Mouse (Mus musculus) intestine, embryonic 15.5 days (tissue): ENCODE data around the gene Taf10. TPM values are rescaled to one million over a fixed set of nuclear protein-coding genes. Genes with fewer than 3 reads are reported as not detected.
A peak's percentile ranks its signal among the peaks of the same experiment; 100 is the strongest.

Experiments used
- ATAC-seq: fragments of 200-750 bp; cut with Nextera tagmentation; 2 replicates; pipeline ENCODE4 v1.8.0; 2017; ENCODE audit warnings: moderate TSS enrichment, moderate library complexity
- H3K27ac ChIP-seq: fragments of 300-500 bp; sonication (generic); 2 replicates; pipeline ENCODE4 v1.5.1; 2015; ENCODE audit warnings: mild to moderate bottlenecking, inconsistent platforms
- H3K27me3 ChIP-seq: fragments of 300-500 bp; sonication (generic); replicated peaks from 2 replicates; pipeline ENCODE4 v1.6.1; 2015; ENCODE audit warnings: inconsistent platforms
- H3K36me3 ChIP-seq: fragments of 300-500 bp; sonication (generic); 2 replicates; pipeline ENCODE4 v1.6.1; 2015; ENCODE audit warnings: inconsistent platforms
- H3K4me1 ChIP-seq: fragments of 300-500 bp; sonication (generic); replicated peaks from 2 replicates; pipeline ENCODE4 v1.6.1; 2015; ENCODE audit warnings: inconsistent platforms
- H3K4me2 ChIP-seq: fragments of 300-500 bp; sonication (generic); replicated peaks from 2 replicates; pipeline ENCODE4 v1.6.1; 2015; ENCODE audit warnings: mild to moderate bottlenecking, inconsistent platforms
- H3K4me3 ChIP-seq: fragments of 300-500 bp; sonication (generic); replicated peaks from 2 replicates; pipeline ENCODE4 v1.5.1; 2015; ENCODE audit warnings: inconsistent platforms
- H3K9ac ChIP-seq: fragments of 300-500 bp; sonication (generic); 2 replicates; pipeline ENCODE4 v1.6.1; 2015; ENCODE audit warnings: inconsistent platforms
- H3K9me3 ChIP-seq: fragments of 300-500 bp; sonication (generic); 2 replicates; pipeline ENCODE4 v1.6.1; 2016; ENCODE audit warnings: inconsistent platforms
- WGBS: fragments of 180-500 bp; shearing (Covaris S2); methylation state at CpG from one replicate; pipeline ENCODE4 v1.1.7; 2015; 5-methylcytosine and 5-hydroxymethylcytosine counted together
- polyA plus RNA-seq: library from polyadenylated mRNA; unstranded; fragments of >200 nt; fragmentation: Nextera tagmentation; extraction: Ambion mirVana; gene quantifications from 2 replicates; pipeline ENCODE4 v1.2.1, GENCODE M21; 2015

Gene Taf10
- polyA plus RNA-seq: 134 and 140 TPM in 2 replicates

DNA sequence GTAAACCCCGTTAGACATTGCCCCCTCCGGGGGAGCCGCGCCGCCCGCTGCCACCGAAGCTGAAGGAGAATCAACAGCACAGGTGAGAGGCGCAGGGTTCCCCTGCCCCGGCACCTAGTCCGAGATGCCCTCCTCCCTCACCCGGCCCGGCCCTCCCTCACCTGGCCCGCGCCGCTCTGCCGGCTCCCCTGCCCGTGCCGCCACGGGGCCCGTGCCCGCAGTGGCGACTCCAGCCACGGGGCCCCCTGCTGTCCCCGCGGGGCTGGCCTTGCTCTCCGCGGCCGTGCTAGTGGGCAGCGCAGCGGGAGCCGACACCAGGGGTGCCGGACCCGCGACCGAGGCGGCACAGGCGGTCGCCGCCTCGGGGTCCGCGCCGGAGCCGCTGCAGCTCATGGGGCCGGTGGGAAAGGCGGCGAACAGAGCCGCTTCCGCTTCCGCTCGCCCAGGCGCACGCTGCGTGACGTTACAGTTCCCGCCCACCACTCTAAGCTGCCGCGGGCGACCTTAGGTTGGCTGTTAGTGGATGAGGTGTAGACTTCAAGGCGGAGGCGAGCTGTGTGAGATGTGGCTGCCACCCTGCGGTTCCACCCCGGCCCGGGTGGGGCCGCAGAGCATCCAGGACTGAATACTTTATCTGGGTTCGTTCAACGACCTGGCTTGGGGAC is at the start of gene Taf10:
TSS of gene Taf10 (minus strand) at position 436 of the 665 bp plus-strand sequence.
- Histone ChIP-seq H3K9ac (peak within 1 kb of the TSS; percentile 89), H3K9me3 (no peaks in the 10 kb centered on the region), H3K27ac (peak within 1 kb of the TSS; percentile 79), H3K27me3 (no peaks in the 10 kb centered on the region), H3K4me2 (peak within 1 kb of the TSS; percentile 82), H3K4me1 (peaks cover 13% of the 10 kb centered on the region; the same call in 1 of the 2 replicates), H3K36me3 (peaks cover 19% of the 10 kb centered on the region), H3K4me3 (peak within 1 kb of the TSS; percentile 94)
- ATAC-seq: peak; percentile 98
- under 1% methylated on average over 54 of the region's 67 CpGs for WGBS

DNA sequence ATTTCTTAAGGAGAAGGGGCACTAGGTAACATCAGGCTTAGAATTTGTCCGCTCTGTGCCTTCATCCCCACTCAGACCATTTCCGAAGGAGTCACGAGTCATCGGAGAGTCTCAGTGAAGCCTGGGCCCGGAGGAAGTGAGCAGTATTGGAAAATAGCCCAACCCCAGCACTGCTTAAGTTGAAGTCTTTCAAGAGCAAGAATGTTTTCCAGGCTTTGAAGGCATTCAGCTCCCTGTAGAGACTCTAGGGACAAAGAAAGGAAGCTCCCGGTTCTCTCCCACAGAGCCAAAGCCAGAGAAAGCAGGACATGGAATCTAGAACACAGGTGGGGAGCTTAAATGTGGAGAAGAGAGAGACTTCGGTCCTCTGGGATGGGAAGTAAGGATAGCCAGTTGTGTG is 49.5 kb upstream of the Taf10 start:
- no peak overlapping the region for H3K27ac ChIP-seq
- H3K4me1 ChIP-seq: no peaks in the 10 kb centered on the region
- no peaks in the 10 kb centered on the region for H3K9me3 ChIP-seq
- no peak overlapping the region for H3K9ac ChIP-seq
- no peak overlapping the region for H3K4me2 ChIP-seq
- ATAC-seq: no peak
- 81% methylated on average over 7 of the region's 7 CpGs for WGBS
- H3K27me3 ChIP-seq: no peaks in the 10 kb centered on the region
- no peak overlapping the region for H3K4me3 ChIP-seq
- no peaks in the 10 kb centered on the region for H3K36me3 ChIP-seq

DNA sequence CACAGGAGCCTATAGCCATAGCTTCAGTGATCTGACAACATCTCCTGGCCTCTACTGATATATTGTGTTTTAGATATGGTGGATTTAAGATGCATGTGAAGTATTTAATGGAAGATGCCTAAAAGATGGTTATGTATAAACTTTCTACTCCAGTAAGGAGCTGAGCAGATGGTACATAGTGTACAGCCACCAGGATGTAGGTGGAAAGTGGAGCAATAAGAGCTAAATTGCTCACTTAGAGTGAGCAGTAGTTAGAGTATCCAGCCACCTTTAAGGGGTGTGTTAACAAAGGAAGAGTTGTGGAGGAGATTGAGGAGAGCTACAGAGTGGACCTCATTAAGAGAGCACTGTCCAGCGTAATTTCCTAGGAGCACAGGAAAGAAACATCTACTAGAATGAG is 47.0 kb upstream of the Taf10 start:
- Histone ChIP-seq H3K27me3 (no peaks in the 10 kb centered on the region), H3K27ac (no peak overlapping the region), H3K4me1 (peaks cover 5% of the 10 kb centered on the region), H3K9ac (no peak overlapping the region), H3K4me3 (no peak overlapping the region), H3K9me3 (no peaks in the 10 kb centered on the region), H3K4me2 (no peak overlapping the region), H3K36me3 (no peaks in the 10 kb centered on the region)
- 67% methylated on average over 1 of the region's 1 CpGs for WGBS
- ATAC-seq: no peak

DNA sequence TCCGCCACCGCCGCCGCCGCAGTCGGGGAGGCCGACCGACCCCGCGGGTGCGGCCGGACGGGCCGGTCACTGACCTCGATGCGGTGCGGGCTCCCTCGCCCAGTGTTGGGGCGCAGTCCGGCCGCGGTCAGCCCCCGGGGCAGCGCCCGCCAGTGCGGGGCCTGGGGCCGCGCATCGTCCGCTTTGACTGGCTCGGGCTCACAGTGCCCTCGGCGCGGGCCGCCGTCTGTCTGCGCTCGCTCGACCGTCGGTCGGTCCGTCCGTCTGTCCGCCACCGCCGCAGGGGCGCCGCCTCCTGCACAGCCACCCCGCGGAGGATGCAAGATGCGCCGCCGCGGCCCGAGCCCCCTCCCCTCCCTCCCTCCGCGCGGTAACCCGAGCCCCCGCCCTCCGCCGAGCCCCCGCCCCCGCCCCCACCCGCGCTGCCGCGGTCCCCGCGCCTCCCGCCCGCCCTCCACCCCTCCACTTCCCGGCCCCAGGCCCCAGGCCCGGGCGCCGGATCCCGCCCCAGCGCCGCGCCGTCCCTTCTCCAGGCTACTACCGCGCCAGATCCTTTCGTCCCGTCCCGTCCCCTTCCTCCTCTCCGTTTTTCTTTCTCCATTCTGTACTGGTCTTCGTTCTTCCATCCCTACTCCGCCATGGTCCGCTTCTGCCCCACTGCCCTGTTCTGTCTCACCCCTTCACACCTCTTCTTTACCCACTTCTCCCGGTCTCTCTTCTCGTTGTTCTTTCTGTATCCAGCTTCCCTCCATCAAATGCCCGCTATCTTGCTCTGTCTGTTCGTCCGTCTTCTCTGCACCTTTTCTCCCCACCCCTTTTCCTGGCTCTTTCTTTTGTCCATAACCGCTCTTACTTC is 43.4 kb upstream of the Taf10 start, which contains the start of gene Dchs1:
TSS of gene Dchs1 (minus strand) at position 370 of the 856 bp plus-strand sequence.
- Histone ChIP-seq H3K27me3 (no peaks in the 10 kb centered on the region), H3K9me3 (no peaks in the 10 kb centered on the region), H3K27ac (peak within 1 kb of the TSS; percentile 83), H3K4me1 (peaks cover 21% of the 10 kb centered on the region), H3K9ac (peak within 1 kb of the TSS; percentile 81), H3K36me3 (no peaks in the 10 kb centered on the region), H3K4me3 (peak within 1 kb of the TSS; percentile 77), H3K4me2 (peak within 1 kb of the TSS; percentile 65)
- ATAC-seq: peak; percentile 84
- under 1% methylated on average over 65 of the region's 97 CpGs for WGBS

DNA sequence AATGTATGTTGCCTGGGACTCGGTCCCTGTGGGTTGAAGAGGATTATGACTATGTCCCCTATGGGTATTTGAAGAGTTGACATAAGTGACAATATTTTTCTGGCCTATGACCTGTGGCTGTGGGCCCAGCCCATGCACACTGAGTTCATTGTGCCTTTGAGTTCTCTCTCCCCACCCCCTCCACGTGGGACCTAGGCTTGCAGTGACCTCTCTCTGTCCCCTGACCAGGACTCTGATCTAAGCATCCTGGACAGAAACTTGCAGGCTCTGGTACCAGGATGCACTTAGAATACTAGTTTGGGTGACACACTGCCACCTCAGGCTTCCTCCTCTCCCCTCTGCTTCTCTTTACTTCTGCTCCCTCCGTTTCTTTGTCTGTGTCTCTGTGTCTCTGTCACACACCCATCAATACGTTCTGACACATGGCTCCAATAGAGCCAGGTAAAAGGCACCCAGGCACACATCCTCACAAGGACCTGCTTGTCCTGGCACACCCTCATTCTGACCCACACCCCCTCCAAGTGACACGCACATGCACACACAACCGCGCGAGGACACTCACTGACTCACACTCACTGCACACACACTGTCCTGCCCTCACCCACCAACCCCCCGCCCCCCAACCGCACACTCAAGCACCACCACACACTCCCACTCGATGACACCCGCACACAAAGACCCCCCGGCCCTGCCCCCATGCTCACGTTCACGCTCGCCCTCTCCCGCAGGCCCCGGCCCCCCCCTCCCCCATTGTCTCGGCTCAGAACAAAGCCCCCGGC is 42.5 kb upstream of the Taf10 start:
- Histone ChIP-seq H3K9me3 (no peaks in the 10 kb centered on the region), H3K9ac (peak overlapping the region; percentile 81), H3K27me3 (no peaks in the 10 kb centered on the region), H3K4me1 (peaks cover 21% of the 10 kb centered on the region), H3K4me3 (peak overlapping the region; percentile 77), H3K27ac (peak overlapping the region; percentile 83), H3K4me2 (peak overlapping the region; percentile 65), H3K36me3 (no peaks in the 10 kb centered on the region)
- peak; percentile 66; the same call in 1 of the 2 replicates for ATAC-seq
- WGBS: 6% methylated on average over 20 of the region's 20 CpGs

DNA sequence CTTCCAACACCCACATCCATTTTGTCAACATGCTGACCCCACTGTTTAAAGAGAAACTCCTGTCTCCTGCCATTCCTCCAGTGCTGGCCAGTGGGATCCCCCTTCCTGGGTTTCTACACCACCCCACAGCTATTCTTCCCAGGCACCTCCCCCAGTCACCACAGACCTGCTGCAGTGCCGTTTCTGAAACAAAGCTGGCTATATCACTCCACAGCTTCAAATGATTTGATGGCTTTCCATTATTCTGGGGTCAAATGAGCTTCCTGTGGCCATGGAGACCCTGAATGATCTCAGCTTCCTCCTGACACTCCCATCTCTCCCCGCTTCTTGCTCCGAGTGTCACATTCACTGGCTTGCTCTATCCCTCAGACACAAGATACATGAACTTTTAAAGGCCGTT is 40.4 kb upstream of the Taf10 start:
- Histone ChIP-seq H3K27me3 (no peaks in the 10 kb centered on the region), H3K4me3 (no peak overlapping the region), H3K4me1 (peaks cover 21% of the 10 kb centered on the region), H3K9me3 (no peaks in the 10 kb centered on the region), H3K27ac (no peak overlapping the region), H3K36me3 (no peaks in the 10 kb centered on the region), H3K9ac (no peak overlapping the region), H3K4me2 (peak overlapping the region; percentile 3; the same call in 1 of the 2 replicates)
- no peak for ATAC-seq
- WGBS: 34% methylated on average over 4 of the region's 4 CpGs

DNA sequence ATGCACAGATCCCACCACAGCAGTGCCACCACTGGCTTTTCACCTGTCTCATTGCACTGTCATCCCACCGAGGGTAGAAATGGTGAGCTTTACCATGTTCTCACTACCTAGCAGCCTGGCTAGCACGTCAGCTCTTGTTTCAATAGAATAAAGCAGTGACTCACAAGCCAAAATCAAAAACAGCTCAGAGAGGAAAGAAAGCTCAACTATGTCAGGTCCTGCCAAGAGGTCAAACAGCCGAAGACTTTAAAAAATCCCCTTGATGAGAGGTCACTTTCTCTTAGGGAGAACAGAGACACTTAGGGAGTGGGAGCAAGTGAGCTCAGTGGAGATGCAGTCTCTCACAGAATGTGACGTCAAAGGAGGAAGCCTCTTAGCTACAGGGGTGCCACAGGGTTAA is 39.7 kb upstream of the Taf10 start:
- Histone ChIP-seq H3K4me1 (peaks cover 27% of the 10 kb centered on the region), H3K4me3 (no peak overlapping the region), H3K9ac (no peak overlapping the region), H3K27me3 (no peaks in the 10 kb centered on the region), H3K4me2 (no peak overlapping the region), H3K9me3 (no peaks in the 10 kb centered on the region), H3K27ac (no peak overlapping the region), H3K36me3 (no peaks in the 10 kb centered on the region)
- WGBS: 53% methylated on average over 4 of the region's 4 CpGs
- no peak for ATAC-seq

DNA sequence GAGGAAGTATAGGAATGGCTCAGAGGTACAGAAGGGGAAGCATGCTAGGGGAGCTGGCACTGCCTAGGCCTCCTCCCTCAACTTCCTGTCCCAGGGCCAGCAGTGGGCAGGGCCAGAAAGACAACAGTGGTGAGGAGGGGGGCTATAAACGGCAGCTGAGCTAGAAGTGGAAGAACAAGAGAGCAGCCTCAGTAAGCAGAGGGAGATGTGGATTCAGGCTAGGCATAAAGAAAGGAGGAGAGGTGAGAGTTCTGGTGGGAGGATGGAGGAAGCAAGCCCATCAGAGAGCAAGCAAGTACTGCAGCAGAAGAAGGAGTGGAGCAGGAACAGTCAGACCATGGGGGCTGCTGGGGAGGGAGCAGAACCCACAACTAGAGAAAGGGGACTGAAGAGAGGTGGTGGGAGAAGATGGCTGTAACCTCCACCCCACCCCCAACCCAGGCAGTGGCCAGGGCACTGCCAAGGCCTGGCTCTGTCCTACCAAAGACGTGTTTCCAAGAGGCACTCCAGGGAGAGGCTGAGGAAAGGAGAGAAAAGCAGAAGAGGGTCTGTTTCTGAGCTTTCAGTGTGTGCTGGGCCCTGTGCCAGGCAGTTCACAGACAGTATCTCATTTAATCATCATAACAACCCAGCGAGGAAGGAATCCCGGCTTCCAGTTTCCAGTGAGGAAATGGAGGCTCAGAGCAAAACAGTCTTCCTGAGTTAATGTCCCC is 34.5 kb upstream of the Taf10 start:
- 0 out of 2 replicates have a peak overlapping the region, but pooled peaks have one; percentile 5 for H3K9ac ChIP-seq
- H3K36me3 ChIP-seq: no peaks in the 10 kb centered on the region
- peak overlapping the region; percentile 16; the same call in 1 of the 2 replicates for H3K4me3 ChIP-seq
- WGBS: 16% methylated on average over 4 of the region's 4 CpGs
- peak; percentile 84 for ATAC-seq
- H3K9me3 ChIP-seq: no peaks in the 10 kb centered on the region
- peak overlapping the region; percentile 58 for H3K4me2 ChIP-seq
- H3K27ac ChIP-seq: peak overlapping the region; percentile 95
- no peaks in the 10 kb centered on the region for H3K27me3 ChIP-seq
- peaks cover 34% of the 10 kb centered on the region for H3K4me1 ChIP-seq

DNA sequence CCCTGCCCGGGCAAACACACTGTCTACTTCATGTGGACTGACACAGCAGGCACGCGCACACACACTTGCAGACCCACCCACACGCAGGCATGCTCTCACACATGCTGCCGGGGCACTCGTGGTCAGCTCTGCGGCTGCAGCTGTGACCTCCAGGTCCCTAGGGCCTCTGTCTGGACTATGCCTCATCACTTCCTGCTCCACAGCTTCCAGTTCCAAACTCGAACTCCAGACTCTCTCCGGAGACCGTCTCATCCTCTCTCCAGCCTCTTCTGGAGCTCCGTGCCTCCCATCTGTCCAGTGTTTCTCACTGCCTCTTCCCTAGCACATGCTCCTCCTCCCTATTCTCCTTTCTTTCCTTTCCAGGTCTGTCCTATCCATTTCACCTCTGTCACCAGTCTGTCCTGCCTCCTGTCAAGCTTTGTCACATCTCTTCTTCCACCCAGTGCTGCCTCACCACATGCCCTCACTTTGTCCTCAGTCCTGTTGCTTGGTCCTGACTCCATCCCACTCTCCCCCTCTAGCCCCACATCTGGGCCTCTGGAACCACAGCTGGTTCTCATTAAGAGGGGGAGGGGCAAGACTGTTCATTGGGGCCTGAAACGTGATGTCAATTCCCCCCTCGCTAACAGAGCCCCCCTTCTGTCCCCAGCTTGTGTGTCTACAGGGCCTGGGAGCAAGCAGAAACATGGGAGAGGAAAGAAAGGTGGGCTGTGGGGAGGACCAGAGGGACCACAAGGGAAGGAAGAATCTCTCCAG is 33.8 kb upstream of the Taf10 start:
- Histone ChIP-seq H3K36me3 (no peaks in the 10 kb centered on the region), H3K4me3 (peak overlapping the region; percentile 27), H3K27me3 (no peaks in the 10 kb centered on the region), H3K9me3 (no peaks in the 10 kb centered on the region), H3K4me2 (peak overlapping the region; percentile 58), H3K9ac (peak overlapping the region; percentile 30), H3K4me1 (peaks cover 34% of the 10 kb centered on the region), H3K27ac (peak overlapping the region; percentile 95)
- 33% methylated on average over 13 of the region's 13 CpGs for WGBS
- peak; percentile 84 for ATAC-seq

DNA sequence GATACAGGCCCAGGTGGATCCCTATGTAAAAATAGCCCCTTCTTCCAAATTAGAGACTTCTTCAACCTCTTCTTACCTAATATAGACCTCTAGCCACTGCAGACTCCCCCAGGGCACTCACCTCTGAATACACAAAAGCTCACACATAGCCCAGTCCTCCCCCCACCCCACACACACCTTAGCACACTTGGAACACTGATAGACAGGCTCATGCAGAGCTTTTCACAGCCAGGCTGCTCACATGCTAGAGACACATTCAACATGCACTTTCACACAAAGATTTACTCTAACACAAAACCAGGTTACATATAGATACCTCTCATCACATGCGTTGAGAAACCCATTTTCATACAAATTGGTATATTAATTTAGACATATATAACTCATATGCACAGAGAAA is 33.2 kb upstream of the Taf10 start:
- Histone ChIP-seq H3K4me2 (peak overlapping the region; percentile 58), H3K9me3 (no peaks in the 10 kb centered on the region), H3K27me3 (no peaks in the 10 kb centered on the region), H3K36me3 (peaks cover 5% of the 10 kb centered on the region; the same call in 1 of the 2 replicates), H3K4me1 (peaks cover 35% of the 10 kb centered on the region), H3K27ac (peak overlapping the region; percentile 95), H3K4me3 (no peak overlapping the region), H3K9ac (peak overlapping the region; percentile 30; the same call in 1 of the 2 replicates)
- 87% methylated on average over 1 of the region's 1 CpGs for WGBS
- ATAC-seq: no peak

DNA sequence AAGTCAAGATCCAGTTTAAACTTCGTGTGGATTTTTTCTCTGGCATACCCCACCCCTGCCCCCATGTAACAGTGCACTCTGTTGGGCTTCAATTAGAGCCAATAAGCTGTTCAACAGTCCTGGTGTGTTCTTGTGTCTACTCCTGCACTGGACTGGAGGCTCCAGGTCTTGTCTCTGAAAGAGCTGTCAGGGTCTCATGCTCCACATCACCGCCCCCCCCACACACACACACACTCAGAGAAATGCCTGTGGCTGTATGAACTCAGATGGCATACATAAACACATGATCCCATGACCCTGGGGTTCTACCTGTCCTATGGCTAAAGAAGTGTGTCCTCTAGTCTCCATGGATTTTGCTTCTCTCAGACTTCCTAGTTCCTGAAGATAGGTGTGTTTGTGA is 31.9 kb upstream of the Taf10 start:
- WGBS: 86% methylated on average over 2 of the region's 2 CpGs
- H3K4me3 ChIP-seq: no peak overlapping the region
- H3K36me3 ChIP-seq: peaks cover 10% of the 10 kb centered on the region; the same call in 1 of the 2 replicates
- H3K9ac ChIP-seq: no peak overlapping the region
- peaks cover 35% of the 10 kb centered on the region for H3K4me1 ChIP-seq
- no peaks in the 10 kb centered on the region for H3K27me3 ChIP-seq
- no peak overlapping the region for H3K27ac ChIP-seq
- no peak for ATAC-seq
- no peaks in the 10 kb centered on the region for H3K9me3 ChIP-seq
- H3K4me2 ChIP-seq: no peak overlapping the region
